Mouse (Mus musculus) limb, embryonic 11.5 days (tissue): ENCODE results near the gene Pnpo. TPM values are rescaled to one million over a fixed set of nuclear protein-coding genes. Genes with fewer than 3 reads are reported as not detected.

Experiments
- ATAC-seq: fragments of 200-750 bp; cut with Nextera tagmentation; 2 replicates; pipeline ENCODE4 v1.8.0; 2017; ENCODE audit warnings: low read depth; ENCODE audit not compliant: insufficient number of reproducible peaks, low FRiP score, low TSS enrichment
- DNase-seq: peaks from one replicate; pipeline ENCODE4 v3.0.0-alpha.2; 2015; ENCODE audit warnings: low spot score
- H3K27ac ChIP-seq: fragments of 300-500 bp; sonication (generic); replicated peaks from 2 replicates; pipeline ENCODE4 v1.5.1; 2014; ENCODE audit warnings: low read depth, mild to moderate bottlenecking, low read length
- H3K27me3 ChIP-seq: fragments of 300-500 bp; sonication (generic); 2 replicates; pipeline ENCODE4 v1.6.1; 2014; ENCODE audit warnings: mild to moderate bottlenecking, low read length, mixed read lengths; ENCODE audit not compliant: control insufficient read depth, insufficient read depth
- H3K36me3 ChIP-seq: fragments of 300-500 bp; sonication (generic); 2 replicates; pipeline ENCODE4 v1.6.1; 2014; ENCODE audit warnings: mild to moderate bottlenecking, low read length, moderate library complexity, mixed read lengths; ENCODE audit not compliant: control insufficient read depth, insufficient read depth
- H3K4me1 ChIP-seq: fragments of 300-500 bp; sonication (generic); 2 replicates; pipeline ENCODE4 v1.6.1; 2014; ENCODE audit warnings: low read length, mixed read lengths; ENCODE audit not compliant: control insufficient read depth, insufficient read depth
- H3K4me2 ChIP-seq: fragments of 300-500 bp; sonication (generic); 2 replicates; pipeline ENCODE4 v1.6.1; 2014; ENCODE audit warnings: low read depth, mild to moderate bottlenecking, moderate library complexity; ENCODE audit not compliant: severe bottlenecking
- H3K4me3 ChIP-seq: fragments of 300-500 bp; sonication (generic); 2 replicates; pipeline ENCODE4 v1.5.1; 2014; ENCODE audit warnings: low read depth, low read length
- H3K9ac ChIP-seq: fragments of 300-500 bp; sonication (generic); 2 replicates; pipeline ENCODE4 v1.6.1; 2014; ENCODE audit warnings: mild to moderate bottlenecking, low read length
- H3K9me3 ChIP-seq: fragments of 300-500 bp; sonication (generic); 2 replicates; pipeline ENCODE4 v1.6.1; 2016; ENCODE audit warnings: low read length; ENCODE audit not compliant: control insufficient read depth
- WGBS: fragments of 180-500 bp; shearing (Covaris S2); extraction: QIAGEN DNeasy Blood & Tissue Kit; methylation state at CpG from one replicate; pipeline ENCODE4 v1.1.7; 2014; 5-methylcytosine and 5-hydroxymethylcytosine counted together
- polyA plus RNA-seq: library from polyadenylated mRNA; unstranded; fragments of >200 nt; fragmentation: Nextera tagmentation; extraction: Ambion mirVana; gene quantifications from 2 replicates; pipeline ENCODE4 v1.2.1, GENCODE M21; 2014

The Pnpo gene
- polyA plus RNA-seq, 1 experiment from 2014 or later: 25.5 TPM

- Histone ChIP-seq H3K4me2 (peak within 1 kb of the TSS; percentile 74), H3K9ac (peak within 1 kb of the TSS; percentile 76), H3K4me3 (peak within 1 kb of the TSS; percentile 78), H3K27ac (no peak within 1 kb of the TSS), H3K36me3 (no peaks in the 10 kb centered on the region; the same call in 1 of the 2 replicates), H3K9me3 (no peaks in the 10 kb centered on the region), H3K4me1 (peaks cover 3% of the 10 kb centered on the region; the same call in 1 of the 2 replicates), H3K27me3 (no peaks in the 10 kb centered on the region)
- ATAC-seq: peak; percentile 96
- WGBS: under 1% methylated on average over 55 of the region's 55 CpGs
- DNase-seq: peak; percentile 100
Measured at GRCm38 (mm10) chr11:96916044-96916884, 27.5 kb downstream of the Pnpo start, which contains the start of gene Cdk5rap3. Gene Cdk5rap3 (minus strand): TSS chr11:96916496.

- no peaks in the 10 kb centered on the region for H3K27me3 ChIP-seq
- peaks cover 2% of the 10 kb centered on the region; the same call in 1 of the 2 replicates for H3K36me3 ChIP-seq
- no peak overlapping the region for H3K27ac ChIP-seq
- DNase-seq: no peak
- no peak for ATAC-seq
- H3K4me3 ChIP-seq: no peak overlapping the region
- H3K9me3 ChIP-seq: no peaks in the 10 kb centered on the region
- WGBS: 89% methylated on average over 11 of the region's 11 CpGs
- H3K9ac ChIP-seq: no peak overlapping the region
- no peak overlapping the region for H3K4me2 ChIP-seq
- peaks cover 3% of the 10 kb centered on the region; the same call in 1 of the 2 replicates for H3K4me1 ChIP-seq
Measured at GRCm38 (mm10) chr11:96912682-96913081, 31.1 kb downstream of the Pnpo start.

GRCm38 (mm10) chr11:96910003-96910402, 33.8 kb downstream of the Pnpo start:
- peak; percentile 49; the same call in 1 of the 2 replicates for ATAC-seq
- DNase-seq: peak; percentile 90
- no peak overlapping the region for H3K4me2 ChIP-seq
- no peak overlapping the region for H3K9ac ChIP-seq
- H3K4me1 ChIP-seq: peaks cover 5% of the 10 kb centered on the region; the same call in 1 of the 2 replicates
- 30% methylated on average over 7 of the region's 7 CpGs for WGBS
- no peak overlapping the region for H3K4me3 ChIP-seq
- H3K36me3 ChIP-seq: peaks cover 2% of the 10 kb centered on the region; the same call in 1 of the 2 replicates
- H3K27ac ChIP-seq: no peak overlapping the region
- H3K9me3 ChIP-seq: no peaks in the 10 kb centered on the region
- H3K27me3 ChIP-seq: no peaks in the 10 kb centered on the region

- Histone ChIP-seq H3K36me3 (peaks cover 2% of the 10 kb centered on the region; the same call in 1 of the 2 replicates), H3K4me1 (peaks cover 5% of the 10 kb centered on the region), H3K9me3 (no peaks in the 10 kb centered on the region), H3K4me2 (no peak overlapping the region), H3K9ac (no peak overlapping the region), H3K4me3 (no peak overlapping the region), H3K27me3 (no peaks in the 10 kb centered on the region), H3K27ac (no peak overlapping the region)
- 93% methylated on average over 12 of the region's 12 CpGs for WGBS
- ATAC-seq: no peak
- no peak for DNase-seq
Measured at GRCm38 (mm10) chr11:96908594-96908993, 35.2 kb downstream of the Pnpo start.

- no peak overlapping the region for H3K4me3 ChIP-seq
- DNase-seq: no peak
- no peaks in the 10 kb centered on the region for H3K27me3 ChIP-seq
- peaks cover 17% of the 10 kb centered on the region for H3K4me1 ChIP-seq
- no peak overlapping the region for H3K27ac ChIP-seq
- ATAC-seq: no peak
- no peak overlapping the region for H3K4me2 ChIP-seq
- no peaks in the 10 kb centered on the region for H3K9me3 ChIP-seq
- H3K9ac ChIP-seq: 0 out of 2 replicates have a peak overlapping the region, but pooled peaks have one; percentile 4
- 39% methylated on average over 15 of the region's 15 CpGs for WGBS
- peaks cover 2% of the 10 kb centered on the region; the same call in 1 of the 2 replicates for H3K36me3 ChIP-seq
Measured at GRCm38 (mm10) chr11:96906431-96907161, 37.2 kb downstream of the Pnpo start.

- H3K9me3 ChIP-seq: no peaks in the 10 kb centered on the region
- DNase-seq (no peak), ATAC-seq (no peak)
- H3K4me3 ChIP-seq: no peak overlapping the region
- WGBS: 12% methylated on average over 16 of the region's 16 CpGs
- H3K27me3 ChIP-seq: no peaks in the 10 kb centered on the region
- H3K27ac ChIP-seq: no peak overlapping the region
- H3K4me2 ChIP-seq: no peak overlapping the region
- no peaks in the 10 kb centered on the region for H3K36me3 ChIP-seq
- H3K9ac ChIP-seq: no peak overlapping the region
- H3K4me1 ChIP-seq: peaks cover 23% of the 10 kb centered on the region
Measured at GRCm38 (mm10) chr11:96902639-96903635, 40.8 kb downstream of the Pnpo start.

GRCm38 (mm10) chr11:96901332-96901731, 42.5 kb downstream of the Pnpo start:
- Histone ChIP-seq H3K27me3 (no peaks in the 10 kb centered on the region), H3K9ac (no peak overlapping the region), H3K4me3 (no peak overlapping the region), H3K4me2 (no peak overlapping the region), H3K27ac (no peak overlapping the region), H3K36me3 (no peaks in the 10 kb centered on the region), H3K9me3 (no peaks in the 10 kb centered on the region), H3K4me1 (peaks cover 18% of the 10 kb centered on the region)
- ATAC-seq: no peak
- 39% methylated on average over 9 of the region's 9 CpGs for WGBS
- DNase-seq: no peak
